Mouse (Mus musculus): ENCODE data around the gene Kdm4d.

GRCm38 (mm10) chr9:14532283-14532682 is 32.0 kb upstream of the Kdm4d start:
- TF ChIP-seq EP300 (IDR thresholded peaks at IDR 0.05; ENCODE audit: low read depth) (no peak), CTCF (IDR thresholded peaks at IDR 0.05; ENCODE audit: low read depth) (no peak)

Measured in liver, postnatal 0 days (tissue).